Mouse (Mus musculus): ENCODE measurements around the gene Rgs5.

The Rgs5 gene

GRCm38 (mm10) chr1:169726319-169726718 is 71.0 kb downstream of the Rgs5 start:
- in situ Hi-C loops (cut with MboI) = no loop called here

- in situ Hi-C loops (cut with MboI) = no loop called here
Observed at GRCm38 (mm10) chr1:169730599-169731100, 75.3 kb downstream of the Rgs5 start.

DNA sequence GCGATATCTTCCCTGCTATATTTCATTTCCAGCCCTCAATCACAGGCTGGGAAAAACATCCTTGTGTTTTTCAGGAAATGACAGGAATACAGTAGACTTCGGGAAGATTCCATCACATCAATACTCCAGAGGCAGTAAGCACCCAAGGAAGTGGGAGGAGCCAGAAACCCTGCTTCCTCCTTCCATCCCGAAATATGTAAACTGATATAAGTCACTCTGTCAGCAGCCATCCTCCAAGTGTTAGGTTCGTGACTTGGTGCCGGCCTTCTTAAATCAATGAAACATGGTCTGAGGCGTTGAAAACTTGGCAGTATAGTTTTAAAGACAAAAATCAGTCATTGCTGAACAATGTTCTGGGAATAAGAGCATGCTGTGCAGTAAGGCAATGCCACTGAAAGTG is 80.8 kb downstream of the Rgs5 start:
- in situ Hi-C loops (cut with MboI) = no loop called here

DNA sequence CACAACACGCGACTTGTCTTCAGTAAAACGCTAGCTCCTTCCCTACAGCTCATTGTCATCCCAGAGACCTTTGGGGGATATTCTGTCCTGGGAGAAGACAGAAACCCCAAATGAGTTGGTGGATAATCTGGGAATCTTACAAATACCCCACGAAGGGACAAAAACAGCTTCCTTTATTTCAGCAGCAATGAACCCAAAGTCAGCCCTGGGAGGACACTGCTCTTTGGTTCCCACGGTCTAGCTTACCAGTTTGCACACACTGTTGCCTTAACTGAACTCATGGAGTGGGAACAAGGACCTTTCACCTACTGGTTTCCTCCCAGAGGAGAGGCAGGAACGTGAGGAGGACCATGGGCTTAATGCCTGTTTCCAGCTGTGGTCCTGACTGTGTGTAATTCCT is 81.9 kb downstream of the Rgs5 start:
- in situ Hi-C loops (cut with MboI) = no loop called here

- in situ Hi-C loops (cut with MboI) = no loop called here
Observed at GRCm38 (mm10) chr1:169741147-169741546, 85.8 kb downstream of the Rgs5 start.
